Mouse (Mus musculus) liver, adult 2 months (tissue): ENCODE data around the gene Smim4.

ENCODE experiments used
- CTCF ChIP-seq: fragments of 200-500 bp; IDR thresholded peaks from 2 replicates; pipeline ENCODE4 v1.5.1; 2011; ENCODE audit warnings: low read depth, low read length, control low read depth
- POLR2A ChIP-seq: fragments of 200-500 bp; IDR thresholded peaks from 2 replicates; pipeline ENCODE4 v1.6.1; 2011; ENCODE audit warnings: low read length, control low read depth; ENCODE audit not compliant: insufficient read depth; ENCODE audit errors: extremely low read depth

GRCm38 (mm10) chr14:31173537-31173936 is 44.8 kb upstream of the Smim4 start:
- TF ChIP-seq CTCF (no peak), POLR2A (no peak)
